Mouse (Mus musculus) thymus, adult 2 months (tissue): Measurements from ENCODE around the gene Serpina3g. TPM values are rescaled to one million over a fixed set of nuclear protein-coding genes. Genes with fewer than 3 reads are reported as not detected.
"Not testable (repeated sequence)": the region's sequence is repeated elsewhere in the genome, so short reads cannot be mapped to it uniquely, and the experiment has no call there.

ENCODE experiments used
- DNase-seq: peaks from one replicate; pipeline ENCODE4 v3.0.0; 2021
- H3K27ac ChIP-seq: fragments of 200-500 bp; 2 replicates; pipeline ENCODE4 v1.5.1; 2012; ENCODE audit warnings: low read length, control low read depth; ENCODE audit not compliant: control insufficient read depth, insufficient read depth
- H3K27me3 ChIP-seq: fragments of 200-500 bp; 2 replicates; pipeline ENCODE4 v1.6.1; 2012; ENCODE audit warnings: mild to moderate bottlenecking, low read length, moderate library complexity, mixed read lengths; ENCODE audit not compliant: control insufficient read depth, insufficient read depth
- H3K36me3 ChIP-seq: fragments of 200-500 bp; 2 replicates; pipeline ENCODE4 v1.6.1; 2012; ENCODE audit warnings: mild to moderate bottlenecking, low read length, moderate library complexity; ENCODE audit not compliant: control insufficient read depth, insufficient read depth
- H3K4me1 ChIP-seq: fragments of 200-500 bp; replicated peaks from 2 replicates; pipeline ENCODE4 v1.6.1; 2012; ENCODE audit warnings: low read length; ENCODE audit not compliant: control insufficient read depth, insufficient read depth
- H3K4me3 ChIP-seq: fragments of 200-500 bp; 2 replicates; pipeline ENCODE4 v1.5.1; 2012; ENCODE audit warnings: mild to moderate bottlenecking, low read length, control low read depth, moderate library complexity; ENCODE audit not compliant: control insufficient read depth, insufficient read depth
- CTCF ChIP-seq: fragments of 200-500 bp; IDR thresholded peaks from 2 replicates; pipeline ENCODE4 v1.5.1; 2012; ENCODE audit warnings: mild to moderate bottlenecking, control low read depth, low read length, moderate library complexity, borderline replicate concordance; ENCODE audit not compliant: control insufficient read depth, poor library complexity, insufficient read depth; ENCODE audit errors: extremely low read depth
- POLR2A ChIP-seq: fragments of 200-500 bp; IDR thresholded peaks from 2 replicates; pipeline ENCODE4 v1.6.1; 2012; ENCODE audit warnings: mild to moderate bottlenecking, low read length, control low read depth, moderate library complexity; ENCODE audit not compliant: control insufficient read depth, poor library complexity, insufficient read depth; ENCODE audit errors: extremely low read depth
- WGBS: fragments of 180-500 bp; shearing (Covaris S2); methylation state at CpG from one replicate; pipeline ENCODE4 v1.1.7; 2018; 5-methylcytosine and 5-hydroxymethylcytosine counted together
- polyA plus RNA-seq: library from polyadenylated mRNA; depleted of rRNA; stranded (reverse); fragments of >200 nt; gene quantifications from 2 replicates; pipeline ENCODE4 v1.2.3, GENCODE M21; 2012

The Serpina3g gene
- polyA plus RNA-seq, 1 experiment: 54.4 TPM

DNA sequence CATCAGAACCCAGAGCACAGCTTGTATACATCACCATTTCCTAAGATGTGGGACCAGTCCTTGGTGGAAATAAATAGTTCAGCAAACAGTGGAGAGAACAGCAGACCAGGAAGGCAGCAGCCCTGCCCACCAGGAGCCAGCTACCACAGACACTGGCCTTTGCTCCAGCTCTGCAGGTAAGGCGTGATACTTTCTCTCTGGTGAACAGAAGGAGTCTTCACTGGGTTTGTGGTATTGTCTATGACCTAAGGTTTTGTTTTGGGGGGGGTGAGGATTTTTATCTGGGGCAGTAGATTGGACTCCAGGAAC lies 21.6 kb upstream of the Serpina3g start, which contains the start of gene Serpina3f:
Gene Serpina3f, plus strand, starts transcription at position 100 of the 309 bp plus-strand sequence.
- Histone ChIP-seq H3K4me1 (no peaks in the 10 kb centered on the region), H3K4me3 (no peak within 1 kb of the TSS), H3K27ac (no peak within 1 kb of the TSS), H3K27me3 (no peaks in the 10 kb centered on the region), H3K36me3 (no peaks in the 10 kb centered on the region)
- WGBS: 26% methylated on average over 1 of the region's 1 CpGs
- TF ChIP-seq POLR2A (no peak), CTCF (no peak)
- no peak for DNase-seq

DNA sequence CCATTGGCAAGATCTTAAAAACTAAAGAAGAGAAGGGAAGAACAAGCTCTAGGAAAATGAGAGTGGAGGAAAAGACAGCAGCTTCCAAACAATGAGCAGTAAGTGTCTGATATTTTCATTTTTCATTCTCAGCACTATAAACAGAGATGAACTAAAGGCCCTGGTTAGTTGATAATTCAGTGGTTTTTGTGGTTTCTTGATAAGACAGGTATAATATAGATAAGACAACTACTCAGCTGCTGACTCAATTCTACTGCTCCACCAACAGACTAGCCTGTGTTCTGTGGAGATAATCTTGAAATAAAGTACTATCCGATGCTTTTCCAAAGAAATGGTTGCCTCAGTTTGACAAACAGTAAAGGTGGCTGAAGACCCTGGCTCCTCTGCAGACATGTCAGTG lies 20.8 kb upstream of the Serpina3g start:
- no peaks in the 10 kb centered on the region for H3K27me3 ChIP-seq
- 36% methylated on average over 1 of the region's 1 CpGs for WGBS
- DNase-seq: no peak
- no peaks in the 10 kb centered on the region for H3K4me1 ChIP-seq
- no peaks in the 10 kb centered on the region for H3K36me3 ChIP-seq
- no peak overlapping the region for H3K4me3 ChIP-seq
- TF ChIP-seq POLR2A: no peak
- no peak for TF ChIP-seq CTCF
- H3K27ac ChIP-seq: no peak overlapping the region

- whole genome bisulfite sequencing: 100% methylated on average over 1 of the region's 1 CpGs
- H3K4me1 ChIP-seq: no peaks in the 10 kb centered on the region
- H3K27me3 ChIP-seq: no peaks in the 10 kb centered on the region
- no peak overlapping the region for H3K4me3 ChIP-seq
- no peak overlapping the region for H3K27ac ChIP-seq
- no peak for TF ChIP-seq POLR2A
- TF ChIP-seq CTCF: no peak
- no peaks in the 10 kb centered on the region for H3K36me3 ChIP-seq
- no peak for DNase-seq
These were observed 14.4 kb upstream of the Serpina3g start for GRCm38 (mm10) chr12:104221616-104222015.

- Histone ChIP-seq H3K27me3 (no peaks in the 10 kb centered on the region), H3K4me3 (no peak overlapping the region), H3K27ac (no peak overlapping the region), H3K4me1 (no peaks in the 10 kb centered on the region), H3K36me3 (no peaks in the 10 kb centered on the region)
- 68% methylated on average over 1 of the region's 1 CpGs for WGBS
- TF ChIP-seq CTCF: no peak
- no peak for TF ChIP-seq POLR2A
- DNase-seq: no peak
These were observed 12.4 kb upstream of the Serpina3g start for GRCm38 (mm10) chr12:104223690-104224089.

DNA sequence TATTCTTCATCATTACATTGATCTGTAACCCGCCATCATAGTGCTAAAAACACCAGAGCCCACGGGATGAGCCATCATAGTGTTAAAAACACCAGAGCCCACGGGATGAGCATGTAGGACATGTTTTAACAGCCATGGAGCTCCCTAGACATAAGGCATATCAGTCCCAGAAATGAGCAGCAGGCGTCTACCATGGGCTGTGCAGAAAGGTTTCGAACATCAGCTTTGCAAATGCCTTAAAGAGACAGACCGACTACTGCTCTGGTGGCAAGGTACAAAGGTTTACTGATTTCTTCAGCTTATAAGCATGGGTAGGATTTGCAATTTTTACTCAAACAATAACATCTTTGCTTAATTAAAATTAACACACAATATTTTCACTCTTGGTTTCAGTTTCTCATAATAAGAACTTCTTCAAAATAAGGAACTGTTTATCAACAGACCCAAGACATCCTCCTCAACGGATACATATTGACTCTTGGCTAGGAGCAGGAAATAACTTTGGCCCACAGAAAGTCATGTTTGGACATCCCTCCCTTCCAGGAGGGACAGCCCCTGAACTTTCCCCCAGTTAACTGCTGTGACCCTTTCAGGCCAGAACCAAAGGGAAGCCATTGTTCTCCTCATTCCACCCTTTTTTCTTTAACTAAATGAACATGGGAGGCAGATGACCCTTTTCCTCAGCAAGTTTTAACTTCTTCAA lies 11.3 kb upstream of the Serpina3g start:
- H3K4me3 ChIP-seq: no peak overlapping the region
- no peak for DNase-seq

DNA sequence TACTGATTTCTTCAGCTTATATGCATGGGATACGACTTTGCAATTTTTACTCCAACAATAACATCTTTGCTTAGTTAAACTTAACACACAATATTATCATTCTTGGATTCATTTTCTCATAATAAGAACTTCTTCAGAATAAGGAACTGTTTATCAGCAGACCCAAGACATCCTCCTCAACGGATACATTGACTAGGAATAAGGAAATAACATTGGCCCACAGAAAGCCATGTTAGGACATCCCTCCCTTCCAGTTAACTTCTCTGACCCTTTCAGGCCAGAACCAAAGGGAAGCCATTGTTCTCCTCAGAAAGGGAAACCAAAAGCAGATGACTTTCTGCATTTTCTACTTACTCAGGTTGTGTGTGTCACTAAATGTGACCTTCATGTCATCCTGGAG lies 5.3 kb upstream of the Serpina3g start:
- no peak overlapping the region for H3K27ac ChIP-seq
- no peak for TF ChIP-seq POLR2A
- TF ChIP-seq CTCF: no peak
- H3K4me3 ChIP-seq: no peak overlapping the region
- H3K36me3 ChIP-seq: no peaks in the 10 kb centered on the region
- no peaks in the 10 kb centered on the region for H3K4me1 ChIP-seq
- DNase-seq: no peak
- 51% methylated on average over 2 of the region's 2 CpGs for WGBS
- H3K27me3 ChIP-seq: no peaks in the 10 kb centered on the region

More for the DNA sequence above, 11.3 kb upstream of the Serpina3g start:
- Histone ChIP-seq H3K36me3 (no peaks in the 10 kb centered on the region), H3K27ac (no peak overlapping the region), H3K27me3 (no peaks in the 10 kb centered on the region), H3K4me1 (no peaks in the 10 kb centered on the region)
- TF ChIP-seq CTCF: no peak
- no peak for TF ChIP-seq POLR2A
- 54% methylated on average over 7 of the region's 7 CpGs for WGBS

DNA sequence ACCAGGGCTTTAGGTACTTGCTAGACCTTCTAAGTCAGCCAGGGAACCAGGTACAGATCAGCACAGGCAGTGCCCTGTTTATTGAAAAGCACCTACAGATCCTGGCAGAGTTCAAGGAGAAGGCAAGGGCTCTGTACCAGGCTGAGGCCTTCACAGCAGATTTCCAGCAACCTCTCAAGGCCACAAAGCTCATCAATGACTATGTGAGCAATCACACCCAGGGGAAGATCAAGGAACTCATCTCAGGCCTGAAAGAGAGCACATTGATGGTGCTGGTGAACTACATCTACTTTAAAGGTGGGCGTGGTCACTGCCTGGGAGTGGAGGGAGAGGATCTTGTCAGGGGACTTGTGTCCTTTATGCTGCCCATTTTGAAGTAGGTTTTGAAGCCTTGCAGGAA lies 2.0 kb downstream of the Serpina3g start:
- DNase-seq, H3K36me3 ChIP-seq: not testable (repeated sequence)
- 83% methylated on average over 1 of the region's 1 CpGs for WGBS

More for the DNA sequence above, 2.0 kb downstream of the Serpina3g start:
- H3K27me3 ChIP-seq, H3K4me1 ChIP-seq, H3K27ac ChIP-seq, H3K4me3 ChIP-seq: not testable (repeated sequence)
